Mouse (Mus musculus) kidney, embryonic 15.5 days (tissue): ENCODE measurements around the gene Arl2. TPM values are rescaled to one million over a fixed set of nuclear protein-coding genes. Genes with fewer than 3 reads are reported as not detected.

Experiments used
- ATAC-seq: fragments of 200-750 bp; cut with Nextera tagmentation; replicated peaks from 2 replicates; pipeline ENCODE4 v1.8.0; 2017; ENCODE audit warnings: moderate TSS enrichment; ENCODE audit not compliant: low FRiP score
- H3K27ac ChIP-seq: fragments of 300-500 bp; sonication (generic); 2 replicates; pipeline ENCODE4 v1.5.1; 2015; ENCODE audit warnings: mild to moderate bottlenecking, inconsistent platforms
- H3K27me3 ChIP-seq: fragments of 300-500 bp; sonication (generic); 2 replicates; pipeline ENCODE4 v1.6.1; 2015; ENCODE audit warnings: inconsistent platforms
- H3K36me3 ChIP-seq: fragments of 300-500 bp; sonication (generic); 2 replicates; pipeline ENCODE4 v1.6.1; 2015; ENCODE audit warnings: inconsistent platforms
- H3K4me1 ChIP-seq: fragments of 300-500 bp; sonication (generic); 2 replicates; pipeline ENCODE4 v1.6.1; 2015; ENCODE audit warnings: inconsistent platforms
- H3K4me2 ChIP-seq: fragments of 300-500 bp; sonication (generic); 2 replicates; pipeline ENCODE4 v1.6.1; 2015; ENCODE audit warnings: moderate library complexity, mild to moderate bottlenecking, inconsistent platforms
- H3K4me3 ChIP-seq: fragments of 300-500 bp; sonication (generic); replicated peaks from 2 replicates; pipeline ENCODE4 v1.5.1; 2015; ENCODE audit warnings: mild to moderate bottlenecking, inconsistent platforms
- H3K9ac ChIP-seq: fragments of 300-500 bp; sonication (generic); 2 replicates; pipeline ENCODE4 v1.6.1; 2015; ENCODE audit warnings: mild to moderate bottlenecking, inconsistent platforms
- H3K9me3 ChIP-seq: fragments of 300-500 bp; sonication (generic); replicated peaks from 2 replicates; pipeline ENCODE4 v1.6.1; 2016; ENCODE audit warnings: inconsistent platforms
- WGBS: fragments of 180-500 bp; shearing (Covaris S2); methylation state at CpG from one replicate; pipeline ENCODE4 v1.1.7; 2015; ENCODE audit warnings: mixed read lengths; 5-methylcytosine and 5-hydroxymethylcytosine counted together
- polyA plus RNA-seq: library from polyadenylated mRNA; unstranded; fragments of >200 nt; fragmentation: Nextera tagmentation; extraction: Ambion mirVana; gene quantifications from 2 replicates; pipeline ENCODE4 v1.2.1, GENCODE M21; 2015

Gene Arl2
- 103 and 113 TPM in 2 replicates for polyA plus RNA-seq

DNA sequence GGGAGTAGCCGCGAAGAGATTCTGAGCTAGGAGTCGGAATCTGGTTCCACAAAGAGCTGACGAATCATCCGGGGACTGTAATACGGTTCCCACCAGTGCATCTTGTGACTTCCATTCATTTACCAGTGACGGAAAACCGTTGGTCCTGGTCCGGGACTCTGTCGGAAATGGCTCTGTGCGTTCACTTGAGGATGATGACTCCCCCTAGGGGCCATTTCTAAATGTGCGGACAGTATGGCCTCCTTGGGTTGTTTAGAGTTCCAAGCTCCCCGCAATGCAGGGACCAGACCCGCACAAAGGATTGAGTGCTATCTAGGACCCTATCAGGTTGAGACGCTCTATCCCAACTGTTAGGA, at the start of gene Arl2:
TSS of gene Arl2 (minus strand) at position 155 of the 356 bp plus-strand sequence.
- peak within 1 kb of the TSS; percentile 71 for H3K4me3 ChIP-seq
- ATAC-seq = peak; percentile 72
- WGBS = under 1% methylated on average over 15 of the region's 15 CpGs

DNA sequence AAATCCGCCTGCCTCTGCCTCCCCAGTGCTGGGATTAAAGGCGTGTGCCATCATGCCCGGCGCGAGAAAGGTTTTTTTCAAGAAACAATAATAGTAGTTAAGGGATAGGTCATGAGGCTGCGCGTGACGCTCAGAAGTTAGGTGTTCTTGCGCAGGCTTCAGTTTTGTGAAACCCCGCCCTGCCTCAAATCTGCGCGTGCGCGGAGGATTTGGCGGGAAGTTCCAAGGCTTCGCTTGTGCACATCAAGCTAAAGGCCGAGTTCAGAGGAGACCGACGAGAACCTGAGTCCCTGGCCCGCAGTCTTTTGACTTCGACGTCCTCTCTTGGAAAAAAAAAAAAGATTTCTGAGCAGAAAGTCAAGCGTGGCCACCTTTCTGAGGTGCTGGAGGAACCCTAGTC, 42.8 kb upstream of the Arl2 start, which contains the start of gene Majin:
TSS of gene Majin (plus strand) at position 258 of the 400 bp plus-strand sequence.
- Histone ChIP-seq H3K4me1 (no peaks in the 10 kb centered on the region), H3K4me3 (no peak within 1 kb of the TSS), H3K27me3 (no peaks in the 10 kb centered on the region), H3K36me3 (no peaks in the 10 kb centered on the region), H3K4me2 (no peak within 1 kb of the TSS), H3K9ac (no peak within 1 kb of the TSS), H3K27ac (no peak within 1 kb of the TSS), H3K9me3 (no peaks in the 10 kb centered on the region)
- 89% methylated on average over 23 of the region's 23 CpGs for WGBS
- no peak for ATAC-seq

More for the DNA sequence above, at the start of gene Arl2:
- Histone ChIP-seq H3K27ac (peak within 1 kb of the TSS; percentile 94), H3K9me3 (0 out of 2 replicates have a peak, but pooled peaks cover 2% of the 10 kb centered on the region), H3K9ac (peak within 1 kb of the TSS; percentile 78), H3K36me3 (peaks cover 15% of the 10 kb centered on the region), H3K4me1 (peaks cover 16% of the 10 kb centered on the region), H3K4me2 (peak within 1 kb of the TSS; percentile 77), H3K27me3 (no peaks in the 10 kb centered on the region)

DNA sequence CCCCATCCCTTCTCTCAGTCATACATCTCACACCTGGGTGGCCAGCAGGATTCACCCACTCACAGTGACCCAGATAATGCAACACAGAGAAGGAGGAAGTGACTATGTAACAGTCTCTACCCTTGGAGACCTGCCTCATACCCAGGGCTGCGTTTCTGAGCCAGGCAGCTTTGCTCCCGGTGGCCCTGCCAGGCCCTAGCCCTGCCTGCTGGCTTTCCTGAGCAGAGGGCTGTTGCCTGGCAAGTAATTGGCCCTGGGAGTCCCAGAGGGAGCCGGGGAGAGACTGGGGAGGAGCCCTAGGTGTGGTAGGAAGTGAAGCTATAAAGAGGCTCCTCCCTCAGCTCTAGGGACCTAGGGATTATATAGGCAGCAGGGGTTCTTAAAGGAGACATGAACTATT, 41.2 kb upstream of the Arl2 start:
- Histone ChIP-seq H3K4me1 (no peaks in the 10 kb centered on the region), H3K27ac (no peak overlapping the region), H3K9me3 (no peaks in the 10 kb centered on the region), H3K4me2 (no peak overlapping the region), H3K9ac (no peak overlapping the region), H3K27me3 (no peaks in the 10 kb centered on the region), H3K36me3 (no peaks in the 10 kb centered on the region), H3K4me3 (no peak overlapping the region)
- 5% methylated on average over 3 of the region's 3 CpGs for WGBS
- ATAC-seq = no peak

DNA sequence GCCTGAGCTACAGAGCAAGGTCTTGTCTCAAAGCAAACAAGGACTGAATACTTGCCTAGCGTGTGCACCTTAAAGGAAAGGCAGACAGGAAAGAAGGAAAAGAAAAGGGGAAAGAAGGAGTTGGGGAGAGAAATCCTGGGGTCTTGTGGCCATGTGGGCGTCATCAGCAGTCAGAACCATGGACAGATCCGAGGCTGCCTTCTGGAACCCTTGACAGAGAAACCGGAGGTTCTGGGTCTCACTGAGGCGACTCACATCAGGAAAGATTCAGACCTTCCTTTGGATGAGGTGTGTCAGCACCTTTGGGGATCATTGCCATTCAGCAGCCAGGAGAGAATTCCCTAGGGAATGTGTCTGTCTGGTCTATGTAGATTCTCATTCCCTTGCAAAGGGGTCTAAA, 40.3 kb upstream of the Arl2 start:
- no peak for ATAC-seq
- Histone ChIP-seq H3K4me1 (no peaks in the 10 kb centered on the region), H3K27ac (no peak overlapping the region), H3K9ac (no peak overlapping the region), H3K27me3 (no peaks in the 10 kb centered on the region), H3K36me3 (no peaks in the 10 kb centered on the region), H3K4me2 (no peak overlapping the region), H3K9me3 (no peaks in the 10 kb centered on the region), H3K4me3 (no peak overlapping the region)
- 23% methylated on average over 5 of the region's 5 CpGs for WGBS

DNA sequence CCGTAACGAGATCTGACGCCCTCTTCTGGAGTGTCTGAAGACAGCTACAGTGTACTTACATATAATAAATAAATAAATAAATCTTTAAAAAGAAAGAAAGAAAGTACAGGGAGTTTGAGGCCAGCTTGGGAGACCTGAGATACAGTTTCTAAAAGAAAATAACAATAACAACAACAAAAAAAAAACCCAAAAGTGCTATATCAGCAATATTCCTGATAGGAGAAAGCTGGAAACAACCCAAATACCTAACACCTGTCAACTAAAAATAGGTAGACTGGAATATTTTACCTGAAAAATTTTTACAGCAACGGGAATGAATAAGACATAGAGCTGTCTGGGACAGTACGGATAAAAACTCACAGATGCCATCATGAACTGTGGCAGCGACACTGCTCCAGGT, 37.4 kb upstream of the Arl2 start:
- H3K27me3 ChIP-seq = no peaks in the 10 kb centered on the region
- no peak overlapping the region for H3K4me2 ChIP-seq
- no peaks in the 10 kb centered on the region for H3K9me3 ChIP-seq
- ATAC-seq = no peak
- H3K36me3 ChIP-seq = no peaks in the 10 kb centered on the region
- H3K9ac ChIP-seq = no peak overlapping the region
- no peaks in the 10 kb centered on the region for H3K4me1 ChIP-seq
- 95% methylated on average over 6 of the region's 6 CpGs for WGBS
- H3K4me3 ChIP-seq = no peak overlapping the region
- no peak overlapping the region for H3K27ac ChIP-seq

DNA sequence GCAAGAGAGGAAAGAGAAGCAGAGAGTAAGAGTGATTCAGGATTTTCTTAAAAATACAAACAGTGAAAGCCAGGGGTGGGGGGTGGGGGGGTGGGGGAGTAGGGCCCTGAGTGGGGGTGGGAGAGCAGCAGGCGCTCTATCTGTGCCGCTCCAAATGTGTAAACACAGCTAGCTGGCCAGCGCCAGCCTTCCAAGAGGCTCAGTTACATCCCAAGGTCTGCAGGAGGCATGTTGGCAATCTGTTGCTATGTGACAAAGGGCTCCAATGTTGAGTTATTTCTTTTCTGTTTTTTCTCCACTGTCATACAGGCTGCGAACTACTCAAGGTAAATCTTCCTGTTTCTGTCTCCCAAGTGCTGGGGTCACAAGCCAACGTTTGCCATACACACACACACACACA, 33.4 kb upstream of the Arl2 start:
- H3K36me3 ChIP-seq = no peaks in the 10 kb centered on the region
- 35% methylated on average over 5 of the region's 5 CpGs for WGBS
- H3K9ac ChIP-seq = no peak overlapping the region
- ATAC-seq = no peak
- no peaks in the 10 kb centered on the region for H3K9me3 ChIP-seq
- H3K4me3 ChIP-seq = no peak overlapping the region
- no peaks in the 10 kb centered on the region for H3K27me3 ChIP-seq
- no peak overlapping the region for H3K4me2 ChIP-seq
- H3K27ac ChIP-seq = no peak overlapping the region
- H3K4me1 ChIP-seq = no peaks in the 10 kb centered on the region

DNA sequence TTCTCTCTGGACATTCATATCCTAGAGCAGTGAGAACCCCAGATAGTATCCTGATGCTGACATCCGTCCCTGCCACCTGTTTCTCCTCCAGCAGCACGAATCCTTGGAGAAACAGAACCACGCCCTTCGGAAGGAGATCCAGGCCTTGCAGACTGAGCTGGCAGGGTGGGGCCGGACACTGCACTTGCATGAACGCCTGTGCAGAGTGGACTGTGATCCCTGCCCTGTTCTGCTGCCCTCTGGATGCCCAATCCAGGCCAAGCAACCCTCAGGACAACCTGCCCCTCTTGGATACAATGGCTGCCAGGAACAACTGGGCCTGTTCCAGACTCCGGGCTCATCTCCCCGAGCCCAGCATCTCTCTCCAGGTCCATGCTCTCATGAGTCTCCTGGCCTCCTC, 29.9 kb upstream of the Arl2 start:
- WGBS = 82% methylated on average over 8 of the region's 8 CpGs

DNA sequence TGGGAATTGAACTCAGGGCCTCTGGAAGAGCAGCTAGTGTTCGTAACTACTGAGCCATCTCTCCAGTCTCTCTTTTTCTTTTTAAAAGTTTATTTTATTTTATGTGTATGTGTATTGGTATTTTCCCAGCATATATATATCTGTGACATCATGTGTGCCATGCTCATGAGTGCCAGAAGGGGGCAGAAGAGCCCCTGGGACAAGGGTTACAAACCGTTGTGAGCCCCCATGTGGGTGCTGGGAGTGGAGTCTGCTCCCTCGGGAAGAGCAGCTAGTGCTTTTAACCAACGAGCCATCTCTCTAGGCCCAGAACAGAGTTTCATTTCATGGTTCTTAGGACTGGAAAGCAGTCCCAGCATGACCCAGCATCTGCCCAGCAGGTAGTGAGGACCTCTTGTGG, 25.4 kb upstream of the Arl2 start:
- no peak overlapping the region for H3K4me2 ChIP-seq
- no peaks in the 10 kb centered on the region for H3K9me3 ChIP-seq
- H3K27ac ChIP-seq = no peak overlapping the region
- no peaks in the 10 kb centered on the region for H3K27me3 ChIP-seq
- no peaks in the 10 kb centered on the region for H3K36me3 ChIP-seq
- WGBS = 80% methylated on average over 4 of the region's 4 CpGs
- H3K9ac ChIP-seq = no peak overlapping the region
- ATAC-seq = no peak
- H3K4me3 ChIP-seq = no peak overlapping the region
- H3K4me1 ChIP-seq = peaks cover 7% of the 10 kb centered on the region; the same call in 1 of the 2 replicates

More for the DNA sequence above, 29.9 kb upstream of the Arl2 start:
- H3K4me1 ChIP-seq = no peaks in the 10 kb centered on the region
- no peak overlapping the region for H3K27ac ChIP-seq
- H3K9ac ChIP-seq = no peak overlapping the region
- H3K9me3 ChIP-seq = no peaks in the 10 kb centered on the region
- H3K36me3 ChIP-seq = no peaks in the 10 kb centered on the region
- H3K4me2 ChIP-seq = no peak overlapping the region
- no peak overlapping the region for H3K4me3 ChIP-seq
- H3K27me3 ChIP-seq = no peaks in the 10 kb centered on the region
- ATAC-seq = no peak

DNA sequence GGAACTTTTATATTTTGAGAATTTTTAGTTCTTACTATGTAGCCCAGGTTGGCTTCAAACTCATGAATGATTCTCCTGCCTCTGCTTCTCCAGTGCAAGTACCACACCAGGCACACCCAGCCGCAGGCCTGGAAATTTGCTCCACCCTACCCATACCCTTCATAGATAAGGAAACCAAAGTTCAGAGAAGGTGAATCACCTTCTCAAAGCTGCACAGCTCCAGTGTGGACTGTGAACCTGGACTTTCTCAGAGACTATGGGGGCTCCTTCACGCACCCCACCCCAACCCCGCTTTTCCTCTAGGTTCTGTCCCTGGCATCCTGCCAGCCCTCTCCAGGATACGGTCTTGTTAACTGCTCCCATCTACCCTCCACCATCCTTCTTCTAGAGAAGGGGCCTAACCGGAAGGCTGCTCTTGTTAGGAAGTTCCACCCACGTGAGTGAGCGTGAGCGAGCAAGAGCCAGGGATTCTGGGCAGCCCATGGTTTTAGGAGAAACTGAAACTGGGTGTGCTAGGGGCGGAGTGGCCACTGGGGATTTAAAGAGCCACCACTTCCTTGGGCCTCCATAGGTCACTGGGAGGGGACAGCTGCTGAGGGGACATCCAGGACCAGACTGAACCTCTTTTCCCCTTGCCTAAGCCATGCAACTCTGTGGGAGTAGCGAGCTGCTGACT, 22.7 kb upstream of the Arl2 start:
- Histone ChIP-seq H3K27ac (no peak overlapping the region), H3K36me3 (no peaks in the 10 kb centered on the region), H3K4me3 (no peak overlapping the region), H3K27me3 (no peaks in the 10 kb centered on the region), H3K9ac (no peak overlapping the region), H3K9me3 (no peaks in the 10 kb centered on the region), H3K4me1 (peaks cover 7% of the 10 kb centered on the region; the same call in 1 of the 2 replicates), H3K4me2 (peak overlapping the region; percentile 27; the same call in 1 of the 2 replicates)
- 59% methylated on average over 10 of the region's 10 CpGs for WGBS
- no peak for ATAC-seq

DNA sequence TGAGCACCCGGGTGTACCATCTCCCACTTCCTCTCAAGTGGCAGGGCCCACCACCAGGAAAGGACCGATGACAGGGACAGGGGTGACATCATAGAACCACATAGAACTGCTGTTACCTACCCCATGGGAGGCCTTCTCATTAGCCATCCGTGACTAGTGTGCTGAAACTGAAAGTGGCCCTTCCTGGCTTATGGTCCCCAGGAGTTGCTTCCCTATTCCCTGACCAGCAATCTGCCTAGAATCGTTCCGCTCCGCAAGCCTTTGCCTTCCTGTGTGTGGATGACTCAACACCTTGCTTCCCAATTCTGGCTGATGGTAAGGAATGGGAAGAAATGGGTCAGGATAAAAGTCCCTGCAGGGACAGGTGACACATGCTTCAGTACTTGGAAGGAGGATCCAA, 15.9 kb upstream of the Arl2 start:
- 58% methylated on average over 6 of the region's 6 CpGs for WGBS
- ATAC-seq = no peak; the same call in 1 of the 2 replicates
- no peak overlapping the region for H3K9ac ChIP-seq

DNA sequence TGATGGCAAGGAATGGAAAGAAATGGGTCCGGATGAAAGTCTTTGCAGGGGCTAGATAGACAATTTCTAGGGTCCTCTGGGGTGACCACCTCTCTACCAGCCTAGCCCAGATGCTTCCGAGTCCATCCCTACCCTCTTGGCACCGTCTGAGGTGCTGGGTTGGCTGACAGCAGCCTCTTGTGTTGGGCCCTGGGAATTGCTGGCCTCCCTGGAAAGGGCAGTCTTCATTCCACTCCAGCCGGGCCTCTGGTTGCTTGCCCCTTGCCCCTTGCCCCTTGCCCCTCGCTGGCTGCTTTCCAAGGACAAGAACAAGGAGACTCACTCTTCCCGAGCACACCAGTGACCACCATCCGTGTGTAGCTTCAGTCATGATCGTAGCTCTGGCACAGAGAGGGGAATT, 15.0 kb upstream of the Arl2 start:
- H3K4me1 ChIP-seq = no peaks in the 10 kb centered on the region
- H3K9ac ChIP-seq = no peak overlapping the region
- no peak for ATAC-seq

More for the DNA sequence above, 15.9 kb upstream of the Arl2 start:
- H3K9me3 ChIP-seq = no peaks in the 10 kb centered on the region
- no peak overlapping the region for H3K27ac ChIP-seq
- H3K4me1 ChIP-seq = no peaks in the 10 kb centered on the region
- no peaks in the 10 kb centered on the region for H3K27me3 ChIP-seq
- H3K4me2 ChIP-seq = no peak overlapping the region
- H3K4me3 ChIP-seq = no peak overlapping the region
- no peaks in the 10 kb centered on the region for H3K36me3 ChIP-seq

DNA sequence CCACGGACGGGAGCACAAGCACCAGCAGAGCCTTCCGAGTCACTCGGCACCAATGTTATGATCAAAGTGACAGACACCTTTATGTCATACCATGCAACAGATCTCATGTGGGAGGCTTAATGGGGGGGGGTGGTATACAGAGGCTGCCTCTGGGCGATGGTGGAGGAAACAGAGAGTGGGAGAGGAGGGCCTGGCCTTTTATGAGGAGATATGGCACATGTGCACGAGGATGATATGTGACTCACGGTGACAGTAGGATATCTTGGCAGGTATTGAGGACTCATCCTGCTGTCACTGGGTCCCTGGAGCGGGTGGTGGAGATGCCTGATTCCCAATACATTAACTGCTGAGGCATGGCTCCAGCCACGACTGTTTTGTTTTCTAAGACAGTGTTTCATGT, 13.8 kb upstream of the Arl2 start:
- Histone ChIP-seq H3K9ac (no peak overlapping the region), H3K27me3 (no peaks in the 10 kb centered on the region), H3K9me3 (no peaks in the 10 kb centered on the region), H3K4me2 (no peak overlapping the region), H3K36me3 (no peaks in the 10 kb centered on the region), H3K4me3 (no peak overlapping the region), H3K27ac (no peak overlapping the region), H3K4me1 (no peaks in the 10 kb centered on the region)
- 69% methylated on average over 9 of the region's 9 CpGs for WGBS
- ATAC-seq = no peak

More for the DNA sequence above, 15.0 kb upstream of the Arl2 start:
- no peak overlapping the region for H3K4me2 ChIP-seq
- H3K27me3 ChIP-seq = no peaks in the 10 kb centered on the region
- no peak overlapping the region for H3K4me3 ChIP-seq
- no peaks in the 10 kb centered on the region for H3K36me3 ChIP-seq
- 59% methylated on average over 8 of the region's 8 CpGs for WGBS
- H3K9me3 ChIP-seq = no peaks in the 10 kb centered on the region
- no peak overlapping the region for H3K27ac ChIP-seq

DNA sequence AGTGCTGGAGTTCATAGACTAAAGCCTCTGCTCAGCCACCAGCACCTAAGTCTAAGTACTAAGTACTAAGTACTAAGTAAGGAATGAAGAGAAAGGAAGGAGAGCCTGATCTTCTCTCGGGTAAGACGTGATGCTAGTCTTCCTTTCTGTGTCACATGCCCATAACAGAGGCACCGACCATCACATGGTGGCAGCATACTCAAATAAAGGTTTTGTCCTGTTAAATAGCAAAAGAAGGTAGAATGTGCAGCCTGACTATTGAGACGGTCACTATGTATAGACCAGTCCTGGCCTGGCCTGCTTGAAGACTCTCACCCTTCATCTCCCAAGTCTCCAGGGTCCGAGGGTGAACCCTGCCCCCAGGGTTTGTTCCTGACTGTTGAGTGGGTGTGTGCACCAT, 3.5 kb upstream of the Arl2 start:
- Histone ChIP-seq H3K36me3 (no peaks in the 10 kb centered on the region), H3K4me1 (peaks cover 12% of the 10 kb centered on the region), H3K27me3 (no peaks in the 10 kb centered on the region), H3K4me2 (no peak overlapping the region), H3K27ac (no peak overlapping the region), H3K4me3 (no peak overlapping the region), H3K9ac (no peak overlapping the region), H3K9me3 (0 out of 2 replicates have a peak, but pooled peaks cover 2% of the 10 kb centered on the region)
- WGBS = 74% methylated on average over 5 of the region's 5 CpGs
- ATAC-seq = no peak
